Mouse (Mus musculus) hindbrain, embryonic 11.5 days (tissue): ENCODE measurements at regions not wholly inside any gene's neighbourhood (a gene's known extent, or its start where the extent isn't known, plus 50 kb on each side); places are given as distances from the start of the nearest gene placed in this dataset.

Experiments
- ATAC-seq: fragments of 200-750 bp; cut with Nextera tagmentation; 2 replicates; pipeline ENCODE4 v1.8.0; 2017; ENCODE audit warnings: mild to moderate bottlenecking, moderate TSS enrichment, moderate library complexity; ENCODE audit not compliant: low FRiP score
- DNase-seq: peaks from one replicate; pipeline ENCODE4 v3.0.0-alpha.2; 2015; ENCODE audit warnings: low spot score
- H3K27ac ChIP-seq: fragments of 300-500 bp; sonication (generic); 2 replicates; pipeline ENCODE4 v1.5.1; 2014; ENCODE audit warnings: mild to moderate bottlenecking, low read depth, low read length
- H3K27me3 ChIP-seq: fragments of 300-500 bp; sonication (generic); 2 replicates; pipeline ENCODE4 v1.6.1; 2014; ENCODE audit warnings: mild to moderate bottlenecking, low read length, moderate library complexity, mixed read lengths; ENCODE audit not compliant: control insufficient read depth, insufficient read depth
- H3K36me3 ChIP-seq: fragments of 300-500 bp; sonication (generic); 2 replicates; pipeline ENCODE4 v1.6.1; 2014; ENCODE audit warnings: mild to moderate bottlenecking, low read length, moderate library complexity, mixed read lengths; ENCODE audit not compliant: control insufficient read depth, insufficient read depth
- H3K4me1 ChIP-seq: fragments of 300-500 bp; sonication (generic); replicated peaks from 2 replicates; pipeline ENCODE4 v1.6.1; 2014; ENCODE audit warnings: low read length, mixed read lengths; ENCODE audit not compliant: control insufficient read depth, insufficient read depth
- H3K4me2 ChIP-seq: fragments of 300-500 bp; sonication (generic); replicated peaks from 2 replicates; pipeline ENCODE4 v1.6.1; 2014; ENCODE audit warnings: mild to moderate bottlenecking, low read depth, low read length
- H3K4me3 ChIP-seq: fragments of 300-500 bp; sonication (generic); 2 replicates; pipeline ENCODE4 v1.5.1; 2014; ENCODE audit warnings: low read depth, low read length
- H3K9ac ChIP-seq: fragments of 300-500 bp; sonication (generic); 2 replicates; pipeline ENCODE4 v1.6.1; 2014; ENCODE audit warnings: low read depth, low read length
- H3K9me3 ChIP-seq: fragments of 300-500 bp; sonication (generic); 2 replicates; pipeline ENCODE4 v1.6.1; 2016; ENCODE audit warnings: low read length; ENCODE audit not compliant: control insufficient read depth
- WGBS: fragments of 180-500 bp; shearing (Covaris S2); extraction: QIAGEN DNeasy Blood & Tissue Kit; methylation state at CpG from one replicate; pipeline ENCODE4 v1.1.7; 2014; 5-methylcytosine and 5-hydroxymethylcytosine counted together

DNA sequence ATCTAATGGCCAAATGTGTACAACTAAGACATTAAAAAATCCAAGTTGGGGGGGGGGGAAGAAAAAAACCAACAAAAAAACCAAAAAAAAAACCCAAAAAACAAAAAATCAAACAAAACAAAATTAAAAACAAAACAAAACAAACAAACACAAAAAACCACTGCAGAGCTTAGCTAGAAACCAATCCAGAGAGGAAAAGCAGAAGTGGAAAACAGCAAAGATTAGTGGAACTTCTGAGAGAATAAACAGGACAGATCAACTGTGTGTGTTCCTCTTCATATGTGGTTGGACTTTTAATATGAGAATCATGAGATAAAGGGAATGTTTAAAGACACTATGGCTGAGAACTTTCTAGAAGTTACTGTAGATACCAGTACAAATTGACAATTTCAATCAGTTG lies 105.1 kb upstream of the Tet2 start:
- no peak overlapping the region for H3K27ac ChIP-seq
- H3K36me3 ChIP-seq, result no peaks in the 10 kb centered on the region
- no peaks in the 10 kb centered on the region for H3K9me3 ChIP-seq
- no peaks in the 10 kb centered on the region for H3K4me1 ChIP-seq
- DNase-seq (no peak), ATAC-seq (no peak)
- H3K4me3 ChIP-seq, result no peak overlapping the region
- H3K9ac ChIP-seq, result no peak overlapping the region
- no peaks in the 10 kb centered on the region for H3K27me3 ChIP-seq
- no peak overlapping the region for H3K4me2 ChIP-seq

DNA sequence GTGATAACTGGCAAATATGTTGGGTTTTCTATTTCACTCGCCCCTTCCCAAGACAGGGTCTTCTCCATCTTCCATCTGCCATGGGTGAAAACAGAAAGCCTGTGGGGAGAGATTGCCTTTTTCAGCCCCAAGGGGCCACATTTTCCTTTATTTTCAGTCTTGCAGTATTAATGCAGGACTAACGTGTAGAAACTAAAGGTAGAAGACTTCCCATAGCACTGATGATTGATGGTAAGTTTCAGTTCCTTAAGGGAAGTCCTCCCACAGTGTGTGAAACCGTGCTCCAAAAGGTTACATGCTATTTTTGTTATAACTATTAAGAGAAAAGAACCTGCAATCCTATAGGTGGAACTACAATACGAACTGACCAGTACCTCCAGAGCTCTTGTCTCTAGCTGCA lies 107.1 kb upstream of the Tet2 start:
- 84% methylated on average over 4 of the region's 4 CpGs for WGBS
- Histone ChIP-seq H3K9ac (no peak overlapping the region), H3K4me3 (no peak overlapping the region), H3K36me3 (no peaks in the 10 kb centered on the region), H3K4me1 (no peaks in the 10 kb centered on the region), H3K27me3 (no peaks in the 10 kb centered on the region), H3K4me2 (no peak overlapping the region), H3K27ac (no peak overlapping the region), H3K9me3 (no peaks in the 10 kb centered on the region)
- DNase-seq, result no peak
- ATAC-seq, result no peak

DNA sequence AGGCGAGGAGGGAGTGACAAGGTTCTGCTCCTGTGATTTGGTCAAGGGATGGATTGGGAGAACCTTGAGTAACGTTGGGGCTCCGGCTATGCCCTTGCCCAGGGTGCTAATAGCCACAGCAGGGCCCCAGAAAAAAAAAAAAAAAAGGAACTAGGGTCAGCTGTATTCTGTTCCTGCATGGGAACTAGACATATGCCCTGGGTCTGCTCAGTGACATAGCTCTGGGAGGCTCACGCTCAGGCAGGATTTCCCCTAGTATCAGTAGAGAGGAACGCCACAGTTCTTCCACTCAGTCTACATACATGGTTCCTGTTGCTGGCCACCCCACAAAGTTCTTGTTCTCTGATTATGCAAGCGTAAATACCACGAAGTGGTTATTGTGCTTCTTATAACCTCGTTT lies 114.8 kb upstream of the Tet2 start:
- DNase-seq, result no peak
- Histone ChIP-seq H3K4me3 (no peak overlapping the region), H3K4me1 (no peaks in the 10 kb centered on the region), H3K27ac (no peak overlapping the region), H3K36me3 (no peaks in the 10 kb centered on the region), H3K9ac (no peak overlapping the region), H3K9me3 (no peaks in the 10 kb centered on the region), H3K4me2 (no peak overlapping the region), H3K27me3 (no peaks in the 10 kb centered on the region)
- ATAC-seq, result no peak
- 92% methylated on average over 8 of the region's 8 CpGs for WGBS

DNA sequence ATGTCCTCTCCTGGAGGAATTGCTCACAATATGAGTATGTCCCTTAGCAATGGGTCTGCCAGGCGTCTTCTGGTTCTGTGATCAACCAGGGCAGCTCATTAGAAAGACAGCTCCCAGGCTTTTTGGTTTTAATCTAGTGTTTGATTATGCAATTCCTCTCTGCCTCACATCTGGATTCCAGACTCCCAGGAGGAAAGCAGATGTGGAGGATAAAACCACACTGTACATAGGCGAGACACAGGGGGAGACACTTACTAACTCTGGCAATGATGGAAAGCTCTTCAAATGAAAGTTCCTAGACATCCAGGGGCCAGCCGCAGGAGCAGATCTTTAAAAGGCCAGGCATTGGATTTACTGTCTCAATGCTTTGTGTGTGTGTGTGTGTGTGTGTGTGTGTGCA lies 116.4 kb upstream of the Tet2 start:
- no peak for DNase-seq
- H3K27ac ChIP-seq, result no peak overlapping the region

DNA sequence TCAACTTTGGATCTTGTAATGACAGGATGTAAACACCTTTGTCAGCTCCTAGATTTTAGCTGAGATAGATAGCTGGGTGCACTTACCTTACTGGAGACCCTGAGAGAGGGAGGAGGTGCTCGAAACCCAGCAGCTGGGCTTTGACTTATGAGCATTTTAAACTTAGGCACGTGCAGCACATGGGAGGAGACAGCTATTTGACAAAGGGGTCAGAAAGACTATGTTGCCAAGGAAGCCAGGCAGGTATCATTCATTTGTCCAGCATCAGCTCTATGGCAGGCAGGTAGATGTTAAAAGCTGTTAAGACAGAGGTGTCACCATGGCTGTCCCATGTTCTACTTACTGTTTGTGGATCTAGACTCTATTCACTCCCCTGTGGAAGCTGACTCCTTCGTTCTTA lies 120.0 kb upstream of the Tet2 start:
- H3K27me3 ChIP-seq, result no peaks in the 10 kb centered on the region
- no peaks in the 10 kb centered on the region for H3K9me3 ChIP-seq
- H3K27ac ChIP-seq, result no peak overlapping the region
- no peaks in the 10 kb centered on the region for H3K36me3 ChIP-seq
- no peak for DNase-seq
- WGBS, result 87% methylated on average over 3 of the region's 3 CpGs
- H3K4me2 ChIP-seq, result no peak overlapping the region
- H3K4me1 ChIP-seq, result no peaks in the 10 kb centered on the region
- ATAC-seq, result no peak
- no peak overlapping the region for H3K4me3 ChIP-seq
- no peak overlapping the region for H3K9ac ChIP-seq

More for the DNA sequence above, 116.4 kb upstream of the Tet2 start:
- Histone ChIP-seq H3K36me3 (no peaks in the 10 kb centered on the region), H3K4me1 (no peaks in the 10 kb centered on the region), H3K4me2 (no peak overlapping the region), H3K27me3 (no peaks in the 10 kb centered on the region), H3K9me3 (no peaks in the 10 kb centered on the region), H3K9ac (no peak overlapping the region), H3K4me3 (no peak overlapping the region)
- WGBS, result 78% methylated on average over 3 of the region's 3 CpGs
- ATAC-seq, result no peak

DNA sequence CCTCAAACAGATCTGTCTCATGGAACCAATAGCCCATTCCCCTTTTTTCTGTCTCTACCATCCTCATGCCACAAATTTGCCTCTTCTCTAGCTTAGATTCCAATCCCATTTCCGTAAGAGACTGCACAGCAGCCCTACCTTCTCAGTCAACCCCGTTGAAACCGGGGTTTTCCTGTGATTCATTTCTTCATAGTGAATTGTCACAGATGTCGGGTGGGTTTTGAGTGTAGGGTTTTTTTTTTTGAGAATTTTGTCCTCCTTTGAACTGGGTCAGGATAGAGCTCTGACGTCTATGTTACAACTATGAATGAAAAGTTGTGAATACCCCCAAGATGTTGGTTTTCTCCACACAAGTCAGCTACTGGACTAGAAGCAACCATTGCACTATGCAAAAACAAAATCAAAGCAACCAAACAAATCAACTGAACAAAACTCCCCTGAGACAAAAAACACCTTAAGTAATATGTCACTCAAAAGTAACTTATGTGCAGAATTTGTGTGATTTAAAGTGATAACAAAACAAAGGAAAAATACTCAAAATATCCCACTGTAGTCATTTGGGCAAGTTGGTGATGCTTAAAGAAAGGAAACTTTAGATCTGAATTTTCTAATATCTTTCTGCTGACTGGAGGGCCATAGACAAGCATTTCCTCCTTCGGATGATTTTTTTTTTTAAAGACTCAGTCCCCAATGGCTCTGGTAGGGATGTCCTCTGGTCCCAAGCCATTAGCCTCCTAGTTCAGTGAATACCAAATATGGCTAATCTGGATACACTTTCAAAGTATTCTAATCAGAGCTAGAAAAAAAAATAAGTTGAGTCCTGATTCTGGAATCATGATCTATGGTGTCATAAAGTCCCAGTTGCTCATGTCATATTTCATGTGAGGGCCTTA lies 120.7 kb upstream of the Tet2 start:
- H3K4me1 ChIP-seq, result no peaks in the 10 kb centered on the region
- no peaks in the 10 kb centered on the region for H3K36me3 ChIP-seq
- 89% methylated on average over 6 of the region's 6 CpGs for WGBS
- DNase-seq, result no peak
- H3K4me2 ChIP-seq, result no peak overlapping the region
- H3K9me3 ChIP-seq, result no peaks in the 10 kb centered on the region
- no peak overlapping the region for H3K4me3 ChIP-seq
- no peak overlapping the region for H3K9ac ChIP-seq
- no peak overlapping the region for H3K27ac ChIP-seq
- H3K27me3 ChIP-seq, result no peaks in the 10 kb centered on the region
- no peak for ATAC-seq

DNA sequence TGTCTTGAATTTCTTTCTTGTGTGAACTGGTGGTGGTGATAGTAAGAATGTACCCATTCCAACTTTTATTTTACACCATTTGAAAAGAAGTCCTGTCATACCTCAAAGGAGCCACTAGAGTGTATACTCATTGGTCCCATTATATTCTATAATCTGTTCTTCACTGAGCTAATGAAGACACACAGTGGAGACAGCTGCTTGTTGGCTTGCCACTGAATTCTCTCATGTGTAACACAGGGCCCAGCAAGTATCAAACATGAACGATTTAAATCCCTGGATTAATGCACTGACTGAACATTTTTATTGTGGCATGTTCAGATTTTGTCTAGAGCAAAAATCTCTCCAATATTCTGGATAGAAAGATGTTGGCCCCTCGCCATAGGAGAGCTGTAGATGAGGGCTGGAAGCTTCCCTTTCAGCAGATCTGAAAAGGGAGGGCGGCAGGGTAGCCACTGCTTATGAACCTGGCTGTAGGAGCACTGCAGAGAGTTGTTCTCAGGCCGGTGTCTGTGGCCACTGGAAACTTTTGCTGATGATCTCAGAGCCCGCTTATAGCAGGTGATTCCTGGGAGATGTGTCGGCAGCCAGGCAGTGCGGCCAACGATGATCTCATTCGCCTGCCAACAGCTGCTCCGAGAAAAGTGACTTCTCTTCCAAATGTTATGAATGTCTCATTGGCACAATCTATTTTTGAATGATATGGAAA lies 128.0 kb upstream of the Tet2 start:
- Histone ChIP-seq H3K9ac (no peak overlapping the region), H3K4me3 (no peak overlapping the region), H3K9me3 (no peaks in the 10 kb centered on the region), H3K4me1 (no peaks in the 10 kb centered on the region), H3K27ac (no peak overlapping the region), H3K4me2 (no peak overlapping the region), H3K27me3 (no peaks in the 10 kb centered on the region), H3K36me3 (no peaks in the 10 kb centered on the region)
- DNase-seq, result no peak
- 91% methylated on average over 10 of the region's 10 CpGs for WGBS
- ATAC-seq, result no peak

DNA sequence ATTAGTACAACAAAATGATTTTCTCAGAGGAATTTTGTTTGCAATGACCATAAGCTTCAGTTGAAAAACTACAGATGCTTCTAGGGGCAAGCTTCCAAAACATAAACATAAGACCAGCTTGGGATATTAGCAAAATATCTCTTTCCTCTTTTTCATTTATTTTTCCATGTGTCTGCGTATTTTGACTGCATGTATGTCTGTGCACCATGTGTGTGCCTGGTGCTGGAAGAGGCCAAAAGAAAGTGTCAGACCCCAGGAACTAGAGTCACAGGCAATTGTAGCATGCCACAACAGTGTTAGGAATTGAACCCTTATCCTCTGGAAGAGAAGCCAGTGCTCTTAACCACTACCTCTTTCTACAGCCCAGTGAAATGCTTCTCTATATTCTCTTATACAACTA lies 133.0 kb upstream of the Tet2 start:
- H3K4me3 ChIP-seq, result no peak overlapping the region
- H3K9me3 ChIP-seq, result no peaks in the 10 kb centered on the region
- WGBS, result 89% methylated on average over 1 of the region's 1 CpGs
- H3K9ac ChIP-seq, result no peak overlapping the region
- no peak for DNase-seq
- no peaks in the 10 kb centered on the region for H3K27me3 ChIP-seq
- ATAC-seq, result no peak
- H3K27ac ChIP-seq, result no peak overlapping the region
- no peak overlapping the region for H3K4me2 ChIP-seq
- no peaks in the 10 kb centered on the region for H3K4me1 ChIP-seq
- H3K36me3 ChIP-seq, result no peaks in the 10 kb centered on the region

DNA sequence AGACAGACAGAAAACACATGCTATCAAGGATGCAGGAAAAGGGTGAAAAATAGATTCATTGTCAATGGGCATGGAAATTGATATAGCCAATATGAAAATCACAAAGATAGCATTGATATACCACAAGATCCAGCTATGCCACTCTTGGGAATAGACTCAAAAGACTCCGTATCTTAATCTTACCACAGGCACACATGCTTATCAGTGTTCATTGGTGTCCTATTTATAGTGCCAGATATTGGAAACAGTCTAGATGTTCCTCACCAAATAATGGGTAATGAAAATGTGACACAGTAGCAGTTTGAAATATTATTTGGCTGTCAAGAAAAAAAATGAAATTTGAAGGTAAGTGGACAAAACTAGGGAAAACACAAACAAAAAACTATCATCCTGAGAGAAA lies 135.0 kb upstream of the Tet2 start:
- DNase-seq (no peak), ATAC-seq (no peak)
- Histone ChIP-seq H3K4me2 (no peak overlapping the region), H3K4me1 (no peaks in the 10 kb centered on the region), H3K9ac (no peak overlapping the region), H3K36me3 (no peaks in the 10 kb centered on the region), H3K27ac (no peak overlapping the region), H3K4me3 (no peak overlapping the region), H3K9me3 (no peaks in the 10 kb centered on the region), H3K27me3 (no peaks in the 10 kb centered on the region)
- 83% methylated on average over 1 of the region's 1 CpGs for WGBS
